Mouse (Mus musculus): ENCODE measurements around the gene Frmpd4. TPM values are rescaled to one million over a fixed set of nuclear protein-coding genes. Genes with fewer than 3 reads are reported as not detected.

Frmpd4 gene
- polyA plus RNA-seq, 1 experiment: 18.6 TPM

DNA sequence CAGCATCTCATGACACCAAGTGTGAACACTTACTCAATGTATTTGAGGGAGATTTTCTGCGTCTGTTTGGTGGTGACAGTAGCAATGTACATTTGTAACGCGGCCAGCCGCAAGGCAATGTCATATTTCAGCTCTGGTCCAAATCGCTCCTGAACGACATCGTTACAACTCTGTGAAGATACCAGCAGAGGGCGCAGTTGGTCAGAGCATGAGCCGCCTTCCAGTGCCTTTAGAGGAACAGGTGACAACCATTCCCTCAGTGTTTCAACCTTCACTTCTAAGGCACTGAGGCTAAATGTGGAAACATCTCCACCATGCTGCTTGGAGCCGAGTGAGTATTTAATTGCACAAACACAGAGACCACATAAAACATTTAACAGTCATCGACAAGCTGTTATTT is 1079.3 kb downstream of the Frmpd4 start:
- no peak overlapping the region for H3K4me3 ChIP-seq (ENCODE audit: insufficient read depth, low read length)
- no peak overlapping the region for H3K27ac ChIP-seq (ENCODE audit: insufficient read depth, low read length)
- TF ChIP-seq CTCF (IDR thresholded peaks at IDR 0.05; ENCODE audit: extremely low read depth, insufficient read depth, low read length): peak; percentile 73
- TF ChIP-seq POLR2A (IDR thresholded peaks at IDR 0.05; ENCODE audit: extremely low read depth, insufficient read depth, low read length): no peak
- H3K4me1 ChIP-seq (ENCODE audit: control insufficient read depth, insufficient read depth, low read length): no peaks in the 10 kb centered on the region

- Histone ChIP-seq H3K4me3 (ENCODE audit: insufficient read depth, low read length) (no peak overlapping the region), H3K27ac (ENCODE audit: insufficient read depth, low read length) (no peak overlapping the region), H3K4me1 (ENCODE audit: control insufficient read depth, insufficient read depth, low read length) (no peaks in the 10 kb centered on the region)
- no peak for TF ChIP-seq POLR2A (IDR thresholded peaks at IDR 0.05; ENCODE audit: extremely low read depth, insufficient read depth, low read length)
- no peak for TF ChIP-seq CTCF (IDR thresholded peaks at IDR 0.05; ENCODE audit: extremely low read depth, insufficient read depth, low read length)
Measured at GRCm38 (mm10) chrX:167492265-167492664, 1084.8 kb downstream of the Frmpd4 start.

GRCm38 (mm10) chrX:167491589-167492207 is 1085.3 kb downstream of the Frmpd4 start:
- Histone ChIP-seq H3K4me3 (ENCODE audit: insufficient read depth, low read length) (no peak overlapping the region), H3K4me1 (ENCODE audit: control insufficient read depth, insufficient read depth, low read length) (no peaks in the 10 kb centered on the region), H3K27ac (ENCODE audit: insufficient read depth, low read length) (no peak overlapping the region)
- TF ChIP-seq CTCF (IDR thresholded peaks at IDR 0.05; ENCODE audit: extremely low read depth, insufficient read depth, low read length) (no peak), POLR2A (IDR thresholded peaks at IDR 0.05; ENCODE audit: extremely low read depth, insufficient read depth, low read length) (no peak)

GRCm38 (mm10) chrX:167483409-167484177 is 1093.4 kb downstream of the Frmpd4 start:
- no peak overlapping the region for H3K4me3 ChIP-seq (ENCODE audit: insufficient read depth, low read length)
- no peak overlapping the region for H3K27ac ChIP-seq (ENCODE audit: insufficient read depth, low read length)
- H3K4me1 ChIP-seq (ENCODE audit: control insufficient read depth, insufficient read depth, low read length): no peaks in the 10 kb centered on the region
- TF ChIP-seq POLR2A (IDR thresholded peaks at IDR 0.05; ENCODE audit: extremely low read depth, insufficient read depth, low read length) (no peak), CTCF (IDR thresholded peaks at IDR 0.05; ENCODE audit: extremely low read depth, insufficient read depth, low read length) (no peak)

- Histone ChIP-seq H3K27ac (ENCODE audit: insufficient read depth, low read length) (no peak overlapping the region), H3K4me3 (ENCODE audit: insufficient read depth, low read length) (no peak overlapping the region), H3K4me1 (ENCODE audit: control insufficient read depth, insufficient read depth, low read length) (no peaks in the 10 kb centered on the region)
- TF ChIP-seq CTCF (IDR thresholded peaks at IDR 0.05; ENCODE audit: extremely low read depth, insufficient read depth, low read length): no peak
- no peak for TF ChIP-seq POLR2A (IDR thresholded peaks at IDR 0.05; ENCODE audit: extremely low read depth, insufficient read depth, low read length)
Measured at GRCm38 (mm10) chrX:167477636-167478035, 1099.4 kb downstream of the Frmpd4 start.

DNA sequence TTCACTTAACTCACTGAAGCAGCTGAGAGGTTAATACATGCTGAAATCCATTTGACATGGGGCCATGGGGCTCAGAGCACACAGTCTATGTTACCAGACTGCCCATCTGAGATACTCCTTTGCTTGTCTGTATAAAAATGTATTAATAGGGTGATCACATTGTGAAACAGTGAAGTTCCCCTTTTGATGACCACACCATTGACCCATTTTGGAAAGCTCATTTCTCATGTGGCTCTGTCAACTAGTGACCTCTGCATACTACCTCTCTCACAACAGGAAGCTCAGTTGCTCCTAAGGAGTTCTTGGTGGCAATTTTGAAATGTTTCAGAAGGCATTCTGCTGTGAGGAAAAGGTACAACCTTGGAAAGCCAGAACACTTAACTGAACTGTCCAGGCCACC is 1142.1 kb downstream of the Frmpd4 start:
- Histone ChIP-seq H3K27ac (ENCODE audit: insufficient read depth, low read length) (no peak overlapping the region), H3K4me1 (ENCODE audit: control insufficient read depth, insufficient read depth, low read length) (no peaks in the 10 kb centered on the region), H3K4me3 (ENCODE audit: insufficient read depth, low read length) (no peak overlapping the region)
- TF ChIP-seq CTCF (IDR thresholded peaks at IDR 0.05; ENCODE audit: extremely low read depth, insufficient read depth, low read length) (no peak), POLR2A (IDR thresholded peaks at IDR 0.05; ENCODE audit: extremely low read depth, insufficient read depth, low read length) (no peak)

- H3K4me1 ChIP-seq (ENCODE audit: control insufficient read depth, insufficient read depth, low read length): no peaks in the 10 kb centered on the region
- H3K4me3 ChIP-seq (ENCODE audit: insufficient read depth, low read length): no peak overlapping the region
- TF ChIP-seq CTCF (IDR thresholded peaks at IDR 0.05; ENCODE audit: extremely low read depth, insufficient read depth, low read length): no peak
- TF ChIP-seq POLR2A (IDR thresholded peaks at IDR 0.05; ENCODE audit: extremely low read depth, insufficient read depth, low read length): no peak
- no peak overlapping the region for H3K27ac ChIP-seq (ENCODE audit: insufficient read depth, low read length)
Measured at GRCm38 (mm10) chrX:167433950-167434349, 1143.1 kb downstream of the Frmpd4 start.

Other genes with a start within 250 kb of the Frmpd4 start
- 19.9 and 20.8 TPM in 2 replicates for gene Msl3, start 96.7 kb upstream of the Frmpd4 start, polyA plus RNA-seq (2012; rRNA removed)
- 2.5 and 3.0 TPM in 2 replicates for gene Arhgap6, start 217.9 kb upstream of the Frmpd4 start, polyA plus RNA-seq (2012; rRNA removed)